Mouse (Mus musculus): ENCODE results near the gene Foxi3. TPM values are rescaled to one million over a fixed set of nuclear protein-coding genes. Genes with fewer than 3 reads are reported as not detected.

The Foxi3 gene
- total RNA-seq (2023): not detected

GRCm38 (mm10) chr6:70956285-70956912 is at the start of gene Foxi3:
Foxi3 (plus strand) TSS chr6:70956531.

GRCm38 (mm10) chr6:70918827-70919226 is 37.5 kb upstream of the Foxi3 start, which contains the start of gene Tex37:
Tex37 (minus strand) TSS chr6:70918927.

Other genes starting within 250 kb of the Foxi3 start
- gene Rpia, start 164.3 kb upstream of the Foxi3 start, total RNA-seq (2023): 26.0 TPM
- gene Eif2ak3, start 112.0 kb upstream of the Foxi3 start, total RNA-seq (2023): 109 TPM
- gene Tex37, start 37.6 kb upstream of the Foxi3 start, total RNA-seq (2023): not detected
- gene Thnsl2, start 187.9 kb downstream of the Foxi3 start, total RNA-seq (2023): 0.86 TPM
- gene Fabp1, start 243.3 kb downstream of the Foxi3 start, total RNA-seq (2023): not detected